Mouse (Mus musculus) heart, adult 11 months (tissue): ENCODE measurements around the gene Sez6l.

Experiments
- DNase-seq: peaks from one replicate; pipeline ENCODE4 v3.0.0; 2022

The Sez6l gene

DNA sequence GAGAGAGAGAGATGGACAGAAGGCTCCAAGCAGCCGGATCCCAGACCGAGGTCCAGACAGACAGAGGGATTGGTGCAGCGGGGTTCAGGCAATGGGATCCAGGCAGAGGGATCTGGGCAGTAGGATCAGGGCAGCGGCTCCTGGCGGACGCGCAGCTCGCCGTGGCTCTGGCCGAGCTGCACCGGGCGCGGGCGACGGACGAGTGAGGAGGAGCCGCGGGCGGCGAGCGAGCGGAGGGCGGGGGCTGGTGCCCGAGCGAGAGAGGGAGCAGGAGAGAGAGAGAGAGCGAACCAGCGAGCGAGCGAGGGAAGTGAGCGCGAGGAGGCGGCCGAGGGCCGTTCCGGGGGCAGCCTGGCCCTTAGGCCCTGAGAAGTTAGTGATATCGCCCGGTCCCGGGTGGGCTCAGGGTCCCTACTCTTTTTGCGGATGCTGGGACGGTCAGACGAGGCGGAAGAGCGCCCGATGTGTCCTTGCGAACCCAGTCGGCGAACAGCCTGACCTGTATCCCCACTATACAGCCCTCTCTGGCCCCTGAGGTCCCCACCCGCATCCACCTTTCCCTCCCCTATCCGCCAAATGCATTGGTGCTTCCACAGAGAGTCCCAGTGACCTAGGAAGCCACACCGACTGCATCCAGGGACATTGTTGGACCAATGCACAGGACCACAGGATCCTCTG lies at the start of gene Sez6l:
Sez6l (minus strand) TSS at position 193 of the 678 bp plus-strand sequence.
- DNase-seq: no peak

GRCm38 (mm10) chr5:112625555-112626160 lies 48.7 kb upstream of the Sez6l start:
- no peak for DNase-seq

GRCm38 (mm10) chr5:112622946-112623345 lies 46.0 kb upstream of the Sez6l start:
- no peak for DNase-seq

DNA sequence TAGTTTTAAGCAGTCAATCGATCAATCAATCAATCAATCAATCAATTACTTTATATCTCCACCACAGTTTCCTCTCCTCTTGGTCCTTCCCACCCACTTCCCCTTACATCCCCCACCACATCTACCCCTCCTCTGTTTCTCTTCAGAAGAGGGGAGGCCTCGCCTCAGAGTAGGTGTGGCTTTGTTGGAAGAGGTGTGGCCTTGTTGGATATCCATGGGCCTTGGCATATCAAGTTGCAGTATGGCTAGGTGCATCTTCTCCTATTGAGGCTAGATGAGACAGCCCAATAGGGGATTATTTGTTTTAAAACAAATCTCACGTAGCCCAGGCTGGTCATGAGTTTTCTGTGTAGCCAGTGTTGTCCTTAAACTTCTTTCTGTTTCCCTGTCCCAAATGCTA lies 43.3 kb upstream of the Sez6l start:
- no peak for DNase-seq

GRCm38 (mm10) chr5:112619344-112619743 lies 42.4 kb upstream of the Sez6l start:
- no peak for DNase-seq

- DNase-seq: no peak
Measured at GRCm38 (mm10) chr5:112617602-112618247, 40.7 kb upstream of the Sez6l start.

DNA sequence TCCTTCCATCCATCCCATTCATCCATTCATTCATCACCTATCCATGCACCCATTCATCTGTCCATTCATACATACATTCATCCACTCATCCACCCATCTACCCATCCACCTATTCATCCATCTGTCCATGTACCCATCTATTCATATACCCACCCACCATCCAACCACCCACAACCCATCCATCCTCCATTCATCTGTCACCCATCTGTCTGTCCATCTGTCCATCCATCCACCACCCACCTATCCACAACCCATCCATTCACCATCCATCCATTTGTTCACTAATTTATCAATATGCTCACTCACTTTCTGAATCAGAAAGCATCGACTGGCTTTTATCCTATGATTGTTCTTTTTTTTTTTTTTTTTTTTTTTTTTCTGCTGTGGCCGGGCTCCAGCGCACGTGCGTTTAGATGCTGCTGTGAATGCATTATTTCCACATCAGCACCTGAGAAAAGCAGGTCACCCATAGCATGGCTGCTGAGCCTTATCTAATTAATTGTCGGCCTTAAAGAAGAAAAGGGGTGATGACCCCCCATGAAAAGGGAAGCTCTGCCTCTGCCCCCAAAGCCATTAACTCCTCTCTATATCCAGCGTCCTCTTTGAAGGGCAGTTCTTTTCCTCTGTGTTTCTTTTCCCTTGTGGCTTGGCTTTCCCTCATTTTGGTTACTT lies 39.1 kb upstream of the Sez6l start:
- DNase-seq: no peak

DNA sequence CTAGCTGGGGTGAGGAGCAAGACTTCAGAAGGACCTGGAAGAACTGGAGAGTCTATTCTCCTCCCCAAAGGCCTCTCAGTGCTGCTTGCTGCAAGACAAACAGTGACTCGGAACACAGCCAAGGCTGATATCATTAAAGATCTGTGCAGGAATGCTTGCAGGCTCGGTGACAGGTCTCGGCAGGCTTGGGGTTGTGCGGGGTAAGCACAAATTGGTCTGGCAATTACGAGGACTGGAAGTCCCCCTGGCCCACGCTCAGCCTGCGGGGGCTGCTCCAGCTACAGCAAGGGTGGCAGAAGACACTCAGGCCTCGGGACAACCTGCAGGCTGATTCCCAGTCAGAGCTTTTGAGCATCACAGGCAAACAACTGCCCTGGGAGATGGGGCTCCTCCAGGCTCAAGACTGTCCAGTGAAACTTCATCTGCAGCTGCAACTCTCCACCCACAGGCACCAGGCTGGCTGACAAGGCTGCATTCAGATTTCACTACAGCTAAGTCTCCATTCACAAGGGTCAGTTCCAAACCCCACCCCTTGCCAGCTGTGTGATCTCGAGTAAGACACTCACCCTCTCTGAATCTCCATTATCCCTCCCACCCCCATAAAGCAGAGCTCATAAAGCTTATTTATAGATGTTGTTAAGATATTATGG lies 31.0 kb upstream of the Sez6l start:
- DNase-seq: no peak

DNA sequence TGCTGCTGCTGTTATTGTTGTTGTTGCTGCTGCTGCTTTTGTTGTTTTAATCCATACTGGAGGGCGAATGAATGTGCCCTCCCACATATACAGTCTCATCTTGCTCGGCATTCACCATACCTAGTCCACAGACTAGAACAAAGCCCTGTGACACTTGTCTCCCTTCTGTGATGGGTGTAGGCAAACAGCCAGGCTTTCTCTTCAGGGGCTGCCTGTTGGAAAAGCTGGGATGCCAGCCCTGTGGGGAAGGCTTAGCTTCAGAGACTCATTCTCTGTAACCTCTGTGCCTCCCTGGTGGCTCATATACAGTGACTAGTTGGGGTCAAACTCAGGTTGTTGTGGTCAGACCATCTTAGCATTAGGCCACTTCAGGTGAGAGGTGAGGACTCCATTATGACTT lies 30.1 kb upstream of the Sez6l start:
- DNase-seq: no peak

GRCm38 (mm10) chr5:112605371-112605770 lies 28.4 kb upstream of the Sez6l start:
- DNase-seq: no peak

DNA sequence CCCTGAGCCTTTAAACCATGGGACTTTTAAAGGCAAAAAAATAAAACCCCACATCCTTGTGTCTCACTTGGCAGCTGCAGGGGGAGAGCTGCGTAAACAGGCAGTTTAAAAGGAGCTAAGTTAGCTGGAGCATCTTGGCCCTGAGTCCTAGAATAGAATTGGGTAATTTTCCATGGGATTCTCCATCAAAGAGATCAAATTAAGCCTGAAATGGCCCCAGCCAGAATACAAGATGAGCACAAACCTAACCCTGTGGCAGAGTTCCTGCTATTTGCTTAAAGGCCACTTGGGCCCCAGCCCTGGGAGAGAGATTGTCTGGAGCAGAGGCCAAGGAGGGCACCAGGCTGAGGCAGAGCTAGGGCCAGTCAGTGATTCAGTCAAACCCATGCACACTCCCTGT lies 27.3 kb upstream of the Sez6l start:
- no peak for DNase-seq

GRCm38 (mm10) chr5:112603594-112603993 lies 26.6 kb upstream of the Sez6l start:
- DNase-seq: no peak

DNA sequence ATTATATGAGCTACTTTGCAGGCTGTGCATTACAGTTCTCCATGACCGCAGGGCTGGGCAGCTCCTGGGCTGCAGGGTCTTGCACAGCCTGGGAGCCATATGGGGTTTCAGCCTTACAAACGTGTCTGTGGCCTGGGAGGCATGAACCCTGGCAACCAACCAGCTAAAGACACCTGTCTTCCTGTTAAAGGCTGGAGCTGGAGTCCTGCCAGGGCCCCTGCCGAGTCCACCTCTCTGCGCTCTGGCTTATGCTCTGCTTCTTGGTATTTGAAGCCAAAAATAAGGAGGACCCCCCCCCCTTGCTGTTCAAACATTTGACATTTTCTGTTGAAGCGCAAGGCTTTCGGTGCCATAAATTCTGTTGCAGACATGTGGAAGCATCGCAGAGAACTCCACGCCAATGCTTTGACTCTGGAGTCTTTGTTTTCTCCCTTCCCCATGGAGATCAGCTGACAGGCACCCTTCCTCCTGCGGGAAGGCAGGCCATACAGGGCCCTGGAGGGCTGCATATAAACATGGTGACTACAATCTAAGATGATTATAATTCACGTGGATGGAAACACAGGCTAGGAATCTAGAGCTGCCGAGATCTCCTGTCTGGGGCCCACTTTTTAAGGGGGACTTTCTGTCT lies 23.4 kb upstream of the Sez6l start:
- DNase-seq: no peak

DNA sequence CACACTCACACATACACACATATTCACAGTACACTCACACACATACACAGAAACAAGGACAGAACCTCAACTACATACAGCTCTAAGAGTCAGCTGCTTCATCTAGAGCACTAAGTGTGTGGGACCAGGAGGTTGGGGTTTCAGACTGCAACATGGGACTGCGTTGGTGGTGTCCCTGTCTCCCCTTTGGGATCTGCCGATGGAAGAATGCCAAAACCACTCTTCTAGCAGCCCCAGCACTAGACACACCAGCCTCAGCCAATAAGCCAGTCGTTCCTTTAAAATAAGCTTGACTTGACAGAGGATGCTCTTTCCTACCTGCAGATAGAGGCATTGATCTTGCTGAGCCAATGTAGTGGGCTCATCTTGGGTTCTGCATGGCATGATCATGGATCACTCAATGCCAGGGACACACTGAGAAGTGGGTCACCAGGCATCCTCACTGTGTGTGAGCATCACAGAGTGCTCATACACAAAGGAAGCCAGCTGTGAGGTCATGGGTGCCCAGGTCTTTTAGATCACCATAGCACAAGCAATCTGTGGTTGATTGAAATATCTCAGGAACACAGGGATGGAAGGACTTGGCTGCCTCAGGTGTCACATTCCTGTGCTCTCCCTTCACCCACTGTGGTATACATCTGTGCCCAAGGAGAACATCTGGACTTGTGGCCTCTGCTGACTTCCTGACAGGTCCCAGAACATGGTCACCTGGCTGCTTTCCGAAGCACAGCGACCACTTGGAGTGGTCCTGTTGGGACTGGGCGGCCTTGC lies 22.7 kb upstream of the Sez6l start:
- no peak for DNase-seq

GRCm38 (mm10) chr5:112597876-112598275 lies 20.9 kb upstream of the Sez6l start:
- DNase-seq: peak; percentile 92

GRCm38 (mm10) chr5:112597307-112597706 lies 20.3 kb upstream of the Sez6l start:
- no peak for DNase-seq

GRCm38 (mm10) chr5:112596729-112597128 lies 19.7 kb upstream of the Sez6l start:
- no peak for DNase-seq

DNA sequence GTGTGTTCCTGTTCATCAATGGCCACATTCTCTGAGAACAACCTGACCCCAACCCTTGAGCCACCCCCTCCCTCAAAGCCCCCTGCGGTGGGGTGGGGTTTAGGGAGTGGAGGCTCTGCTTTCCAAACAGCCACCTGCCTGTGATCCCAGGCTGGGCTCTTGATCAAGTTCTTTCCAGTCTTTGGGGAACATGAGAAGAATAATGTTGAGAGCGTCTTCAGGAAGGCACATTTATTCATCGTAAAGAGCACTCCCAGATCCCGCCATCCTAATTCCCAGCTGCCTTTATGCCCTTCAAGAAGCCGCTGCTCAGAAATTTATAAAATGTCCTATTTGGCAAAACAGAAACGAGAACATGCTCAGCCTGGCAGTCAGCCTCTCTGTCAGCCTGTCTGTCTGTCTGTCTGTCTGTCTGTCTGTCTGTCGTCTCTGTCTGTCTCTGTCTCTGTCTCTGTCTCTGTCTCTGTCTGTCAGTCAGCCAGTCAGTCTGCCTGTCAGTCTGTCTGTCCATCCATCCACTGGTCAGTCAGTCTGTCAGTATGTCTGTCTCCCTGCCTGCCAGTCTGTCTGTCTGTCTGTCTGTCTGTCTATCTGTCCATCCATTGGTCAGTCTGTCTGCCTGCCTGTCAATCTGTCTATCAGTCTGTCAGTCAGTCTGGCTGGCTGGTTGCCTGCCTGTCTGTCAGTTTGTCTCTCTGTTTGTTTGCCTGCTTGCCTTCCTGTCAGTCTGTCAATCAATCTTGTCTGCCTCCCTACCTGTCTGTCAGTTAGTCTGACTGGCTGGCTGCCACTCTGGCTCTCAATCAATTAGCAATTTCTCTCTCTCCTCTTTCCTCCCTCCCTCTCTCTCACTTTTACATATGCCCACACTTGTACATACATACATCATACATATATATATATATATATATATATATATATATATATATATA lies 19.0 kb upstream of the Sez6l start:
- no peak for DNase-seq

DNA sequence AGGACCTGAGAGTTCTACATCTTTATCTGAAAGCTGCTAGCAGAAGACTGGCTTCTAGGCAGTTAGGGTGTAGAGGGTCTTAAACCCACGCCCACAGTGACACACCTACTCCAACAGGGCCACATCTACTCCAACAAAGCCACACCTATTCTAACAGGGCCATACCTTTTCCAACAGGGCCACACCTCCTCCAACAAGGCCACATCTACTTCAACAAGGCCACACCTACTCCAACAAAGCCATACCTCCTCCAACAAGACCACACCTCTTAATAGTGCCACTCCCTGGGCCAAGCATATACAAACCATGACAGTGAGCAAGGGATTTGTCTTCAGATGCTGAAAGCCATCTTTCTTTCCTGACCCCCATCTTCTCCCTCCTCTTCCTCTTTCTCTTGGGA lies 14.7 kb upstream of the Sez6l start:
- no peak for DNase-seq

DNA sequence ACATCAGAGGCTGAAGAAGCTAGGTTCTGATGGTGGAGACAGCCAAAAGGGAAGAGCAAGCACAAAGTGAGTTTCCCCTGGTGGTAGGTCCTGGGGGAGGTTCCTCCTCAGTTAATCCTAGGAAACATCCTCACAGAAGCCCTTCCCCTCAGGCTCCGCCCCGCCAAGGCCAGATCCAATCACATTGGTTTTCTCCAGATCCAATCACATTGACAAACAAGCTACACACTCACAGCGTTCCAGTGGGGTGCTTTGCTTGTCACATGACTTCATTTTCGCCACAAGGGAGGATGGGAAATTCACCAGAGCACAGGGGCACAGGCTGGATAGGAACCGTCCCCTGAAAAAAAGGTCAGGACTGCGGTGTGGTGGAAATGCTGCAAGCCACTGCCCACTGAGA lies 9.1 kb upstream of the Sez6l start:
- DNase-seq: no peak
